Mouse (Mus musculus): ENCODE results near the gene Sgk1. TPM values are rescaled to one million over a fixed set of nuclear protein-coding genes. Genes with fewer than 3 reads are reported as not detected.

Gene Sgk1
- total RNA-seq, 2 experiments from 2014 or later: 120 to 135 TPM

DNA sequence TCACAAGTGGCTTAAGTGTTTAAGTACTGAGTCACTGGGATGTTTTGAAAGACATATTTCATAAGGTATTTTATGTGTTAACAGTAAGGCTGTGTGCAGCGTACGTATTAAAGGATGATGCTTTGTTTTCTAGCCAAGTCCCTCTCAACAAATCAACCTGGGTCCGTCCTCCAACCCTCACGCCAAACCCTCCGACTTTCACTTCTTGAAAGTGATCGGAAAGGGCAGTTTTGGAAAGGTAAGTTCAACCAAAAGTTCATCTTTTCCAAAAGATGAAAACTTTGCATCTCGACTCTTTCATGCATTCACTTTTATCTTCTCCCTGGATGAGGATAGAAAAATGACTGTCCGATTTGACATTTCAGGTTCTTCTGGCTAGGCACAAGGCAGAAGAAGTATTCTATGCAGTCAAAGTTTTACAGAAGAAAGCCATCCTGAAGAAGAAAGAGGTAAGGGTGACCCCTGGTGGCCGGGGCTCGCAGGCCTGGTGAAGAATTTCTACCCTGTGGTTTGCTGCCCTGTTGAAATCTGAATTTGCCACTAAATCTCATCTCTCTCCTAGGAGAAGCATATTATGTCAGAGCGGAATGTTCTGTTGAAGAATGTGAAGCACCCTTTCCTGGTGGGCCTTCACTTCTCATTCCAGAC is 113.8 kb downstream of the Sgk1 start:
- DNase-seq: peak; percentile 82 to 88
- intact Hi-C loops (cut with DNase I): loop anchor here (2.0 kb wide), 2 partner anchors 395 to 531 kb away; no protein-coding TSS in a partner anchor

DNA sequence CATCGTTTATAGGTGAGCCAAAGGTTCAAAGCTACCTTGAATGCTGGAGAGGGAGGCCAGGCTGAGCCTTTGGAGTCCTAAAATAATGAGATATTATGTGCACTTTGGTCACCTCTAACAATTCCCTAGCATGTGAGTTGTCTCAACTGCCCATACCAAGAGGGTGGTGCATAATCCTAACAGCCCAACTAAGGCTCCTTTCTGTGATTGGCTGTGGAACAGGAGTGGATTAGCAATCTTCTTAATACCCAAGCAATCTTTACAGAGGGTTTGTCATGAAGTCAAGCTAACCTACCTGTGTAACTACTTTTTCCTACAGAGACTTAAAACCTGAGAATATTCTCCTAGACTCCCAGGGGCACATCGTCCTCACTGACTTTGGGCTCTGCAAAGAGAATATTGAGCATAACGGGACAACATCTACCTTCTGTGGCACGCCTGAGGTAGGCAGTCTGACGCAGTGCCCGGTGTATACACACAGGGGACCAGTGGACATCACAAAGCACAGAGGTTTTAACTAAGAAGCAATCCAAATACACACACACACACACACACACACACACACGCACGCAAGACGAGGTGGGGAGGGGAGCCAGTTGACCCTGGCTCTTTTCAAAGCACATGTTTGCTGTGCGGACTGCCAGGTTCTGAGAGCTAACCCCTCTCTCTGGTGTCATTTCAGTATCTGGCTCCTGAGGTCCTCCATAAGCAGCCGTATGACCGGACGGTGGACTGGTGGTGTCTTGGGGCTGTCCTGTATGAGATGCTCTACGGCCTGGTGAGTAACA is 114.9 kb downstream of the Sgk1 start:
- DNase-seq: no peak
- intact Hi-C loops (cut with DNase I): loop anchor here (2.0 kb wide), 1 partner anchor 396 kb away; no protein-coding TSS in a partner anchor

DNA sequence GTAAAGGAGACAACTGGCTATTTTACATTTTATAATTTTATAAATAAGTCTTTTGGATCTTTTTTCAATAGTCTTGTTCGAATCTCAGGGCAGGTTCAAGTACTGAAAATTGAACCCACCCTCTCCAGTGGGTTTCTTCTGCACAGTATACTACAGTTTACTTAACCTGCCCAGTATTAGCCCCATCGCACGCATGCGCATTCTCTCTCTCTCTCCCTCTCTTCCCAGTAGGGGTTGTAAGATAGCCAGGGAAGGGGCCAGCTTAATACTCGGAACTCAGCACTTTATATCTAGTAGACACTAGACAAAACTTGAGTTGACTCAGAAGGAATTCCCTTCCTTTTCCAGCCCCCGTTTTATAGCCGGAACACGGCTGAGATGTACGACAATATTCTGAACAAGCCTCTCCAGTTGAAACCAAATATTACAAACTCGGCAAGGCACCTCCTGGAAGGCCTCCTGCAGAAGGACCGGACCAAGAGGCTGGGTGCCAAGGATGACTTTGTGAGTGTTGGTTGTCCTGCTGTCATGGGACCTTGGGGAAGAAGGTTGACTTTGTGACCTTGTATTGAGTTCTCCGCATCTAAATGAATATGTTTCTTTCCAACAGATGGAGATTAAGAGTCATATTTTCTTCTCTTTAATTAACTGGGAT is 115.7 kb downstream of the Sgk1 start:
- intact Hi-C loops (cut with DNase I): loop anchor here (2.0 kb wide), 1 partner anchor 397 kb away; no protein-coding TSS in a partner anchor
- DNase-seq: no peak

DNA sequence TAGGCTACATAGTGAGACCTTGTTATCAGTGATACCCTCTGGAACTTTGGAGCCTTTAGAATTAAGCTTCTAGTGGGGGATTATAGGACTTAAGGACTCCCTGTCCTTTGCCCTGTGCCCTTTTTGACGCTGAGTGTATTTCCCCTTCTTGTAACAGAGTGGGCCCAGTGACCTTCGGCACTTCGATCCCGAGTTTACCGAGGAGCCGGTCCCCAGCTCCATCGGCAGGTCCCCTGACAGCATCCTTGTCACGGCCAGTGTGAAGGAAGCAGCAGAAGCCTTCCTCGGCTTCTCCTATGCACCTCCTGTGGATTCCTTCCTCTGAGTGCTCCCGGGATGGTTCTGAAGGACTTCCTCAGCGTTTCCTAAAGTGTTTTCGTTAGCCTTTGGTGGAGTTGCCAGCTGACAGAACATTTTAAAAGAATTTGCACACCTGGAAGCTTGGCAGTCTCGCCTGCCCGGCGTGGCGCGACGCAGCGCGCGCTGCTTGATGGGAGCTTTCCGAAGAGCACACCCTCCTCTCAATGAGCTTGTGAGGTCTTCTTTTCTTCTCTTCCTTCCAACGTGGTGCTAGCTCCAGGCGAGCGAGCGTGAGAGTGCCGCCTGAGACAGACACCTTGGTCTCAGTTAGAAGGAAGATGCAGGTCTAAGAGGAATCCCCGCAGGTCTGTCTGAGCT is 116.7 kb downstream of the Sgk1 start:
- intact Hi-C loops (cut with DNase I): no loop called here
- DNase-seq: no peak

DNA sequence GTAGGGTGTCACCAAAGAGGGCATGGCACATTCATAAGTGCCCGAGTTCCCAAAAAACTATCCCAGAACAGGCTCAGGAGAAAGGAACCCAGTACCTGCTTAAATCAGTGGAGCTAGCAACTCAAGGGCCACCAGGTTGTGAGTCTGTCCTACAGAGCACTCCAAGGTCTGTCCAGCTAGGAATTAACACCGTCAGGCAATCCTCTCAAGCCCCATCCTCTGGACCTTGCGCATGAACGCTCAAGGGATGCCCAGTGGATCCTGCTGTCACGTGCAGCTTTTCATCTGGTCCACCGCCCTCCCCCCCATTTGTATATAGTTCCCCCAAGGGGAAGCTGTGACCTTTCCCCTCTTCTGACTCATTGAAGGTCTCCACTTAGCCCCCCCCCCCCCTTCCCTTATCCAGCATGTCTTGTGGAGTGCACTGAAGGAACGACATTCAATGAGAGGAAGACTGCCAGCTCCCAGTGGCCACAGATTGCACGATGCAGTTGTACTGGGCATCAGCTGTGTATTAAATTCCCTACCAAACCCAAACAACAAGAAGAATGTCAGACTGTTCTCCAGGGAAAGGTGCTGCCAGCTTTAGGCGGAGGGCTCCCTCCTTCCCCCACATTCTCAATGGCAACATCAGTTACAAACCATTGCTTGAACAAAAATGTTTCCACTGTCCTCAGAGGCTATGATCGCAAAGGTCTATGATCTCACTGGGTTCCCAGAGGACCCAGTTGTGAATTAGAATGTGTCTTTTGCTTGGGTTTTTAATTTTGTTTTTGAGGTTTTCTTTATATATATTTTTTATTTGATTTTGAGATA is 118.7 kb downstream of the Sgk1 start:
- intact Hi-C loops (cut with DNase I): no loop called here

DNA sequence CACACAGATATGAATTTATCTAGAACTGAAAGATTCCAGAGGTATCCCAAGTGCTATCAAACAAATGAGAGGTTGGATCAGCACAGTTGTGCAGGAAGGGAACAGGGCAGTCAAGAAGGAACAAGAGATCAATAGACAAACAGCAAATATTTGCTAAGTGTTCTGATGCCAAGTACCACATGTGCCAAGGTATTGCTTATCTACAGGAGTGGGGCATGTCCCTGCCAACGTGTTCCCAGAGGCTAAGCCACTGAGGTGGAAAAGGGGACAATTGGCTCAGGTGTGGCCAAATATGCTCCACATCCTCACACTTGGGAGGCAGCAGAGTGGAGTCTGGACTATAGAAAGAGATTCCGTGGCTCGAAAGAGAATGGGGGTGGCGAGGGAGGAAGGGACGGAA is 119.6 kb downstream of the Sgk1 start:
- intact Hi-C loops (cut with DNase I): no loop called here
- no peak for DNase-seq

More for the DNA sequence above, 118.7 kb downstream of the Sgk1 start:
- peak in 1 of 2 experiments; percentile 14 for DNase-seq

DNA sequence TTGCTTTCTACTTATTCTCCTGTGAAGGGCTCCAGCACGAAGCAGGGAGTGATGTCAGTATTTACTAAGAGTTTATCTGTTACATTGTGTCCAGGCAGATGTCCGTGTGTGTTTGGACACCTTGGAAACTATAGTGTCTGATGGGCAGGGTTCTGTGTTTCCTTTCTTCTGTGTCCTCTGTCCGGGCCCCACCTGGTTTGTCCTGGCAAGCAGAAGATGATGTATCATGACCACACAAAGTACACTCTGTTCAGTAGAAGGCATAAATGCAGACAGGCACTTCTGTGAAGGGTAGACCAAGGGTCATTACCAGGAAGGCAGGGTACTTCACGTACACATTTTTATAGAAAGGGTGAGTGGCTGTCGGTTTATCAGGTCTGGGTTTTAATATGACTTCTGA is 122.8 kb downstream of the Sgk1 start:
- intact Hi-C loops (cut with DNase I): no loop called here
- DNase-seq: no peak

DNA sequence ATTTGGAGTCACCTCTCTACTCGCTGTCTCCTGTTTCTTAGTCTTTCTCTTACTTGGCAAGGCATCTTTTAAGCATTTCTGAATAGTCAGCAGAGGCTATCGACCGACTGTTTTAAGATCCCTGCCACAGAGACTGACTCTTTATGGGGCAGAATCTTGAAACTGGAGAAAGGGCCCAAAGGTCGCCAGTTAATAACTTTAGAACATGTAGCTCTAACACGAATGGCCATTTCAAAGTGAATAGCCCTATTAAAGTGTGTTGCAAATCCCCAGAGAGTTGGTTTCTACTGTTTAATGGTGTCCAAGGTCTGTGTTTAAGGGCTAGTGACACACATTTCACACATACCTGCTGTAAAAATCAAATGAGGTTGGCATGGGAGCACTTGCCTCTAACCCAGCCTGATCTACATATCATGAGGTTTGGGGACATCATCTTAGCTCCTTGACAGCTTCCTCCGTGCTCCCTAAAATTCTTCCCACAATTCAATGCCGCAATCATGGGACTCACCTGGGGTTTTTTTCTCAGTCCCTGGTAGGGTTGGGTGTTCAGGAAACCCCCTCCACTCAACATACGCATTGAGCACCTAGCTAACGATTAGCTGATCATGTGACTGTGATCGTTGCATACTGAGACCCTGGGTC is 125.3 kb downstream of the Sgk1 start:
- intact Hi-C loops (cut with DNase I): no loop called here
- DNase-seq: no peak

DNA sequence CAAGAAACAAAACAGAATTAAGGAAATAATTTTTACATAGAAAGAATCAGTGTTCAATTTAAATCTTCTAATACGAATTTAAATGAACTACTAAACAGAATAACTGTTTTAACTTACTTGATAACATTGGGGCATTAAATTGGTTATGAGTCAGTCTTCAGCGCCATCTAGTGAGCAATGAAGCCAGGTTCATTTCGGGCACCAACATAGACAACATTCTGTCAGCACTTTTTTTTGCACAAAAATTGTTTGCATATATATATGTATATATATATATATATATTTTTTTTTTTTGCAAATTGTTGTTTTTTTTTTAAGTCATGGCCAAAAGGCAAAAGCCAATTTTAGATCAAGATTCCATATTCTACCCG is 125.8 kb downstream of the Sgk1 start:
- peak in 1 of 2 experiments; percentile 63 for DNase-seq
- intact Hi-C loops (cut with DNase I): no loop called here

DNA sequence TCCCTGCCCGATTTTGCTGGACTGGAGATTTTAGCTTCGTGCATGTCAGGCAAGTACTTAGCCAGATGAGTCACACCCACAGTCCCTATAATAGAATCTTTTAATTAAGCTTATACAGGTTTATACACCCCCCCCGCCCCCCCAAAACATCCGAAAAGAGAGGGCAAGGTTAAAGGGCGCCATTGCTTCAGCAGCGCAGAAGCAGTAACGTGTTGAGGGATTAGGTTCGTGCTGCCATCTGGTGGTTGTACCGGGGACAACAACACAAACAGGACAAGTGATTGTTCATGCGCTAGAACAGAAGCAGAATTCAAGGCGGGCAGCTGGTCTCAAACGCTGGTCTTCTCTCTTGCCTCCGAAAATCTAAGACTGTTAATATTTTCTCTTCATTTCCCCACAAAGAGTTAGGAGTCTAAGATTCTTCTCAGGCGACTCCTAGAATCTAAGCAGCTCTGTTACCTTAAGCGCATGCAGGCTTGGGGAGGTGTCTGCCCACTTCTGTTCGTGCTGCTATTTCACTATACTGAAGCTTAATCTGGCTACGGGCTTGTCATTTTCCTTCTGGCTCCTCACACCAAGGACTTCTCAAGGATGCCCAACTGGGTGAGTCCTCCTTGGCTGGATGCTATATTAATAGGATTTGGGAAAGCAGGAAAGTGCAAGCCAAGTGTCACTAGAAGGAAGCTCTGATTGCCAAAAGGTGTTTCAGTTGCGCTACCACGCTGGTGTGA is 128.3 kb downstream of the Sgk1 start:
- intact Hi-C loops (cut with DNase I): loop anchor here (1.0 kb wide), 1 partner anchor 628 kb away; no protein-coding TSS in a partner anchor
- DNase-seq: peak; percentile 78 to 84

DNA sequence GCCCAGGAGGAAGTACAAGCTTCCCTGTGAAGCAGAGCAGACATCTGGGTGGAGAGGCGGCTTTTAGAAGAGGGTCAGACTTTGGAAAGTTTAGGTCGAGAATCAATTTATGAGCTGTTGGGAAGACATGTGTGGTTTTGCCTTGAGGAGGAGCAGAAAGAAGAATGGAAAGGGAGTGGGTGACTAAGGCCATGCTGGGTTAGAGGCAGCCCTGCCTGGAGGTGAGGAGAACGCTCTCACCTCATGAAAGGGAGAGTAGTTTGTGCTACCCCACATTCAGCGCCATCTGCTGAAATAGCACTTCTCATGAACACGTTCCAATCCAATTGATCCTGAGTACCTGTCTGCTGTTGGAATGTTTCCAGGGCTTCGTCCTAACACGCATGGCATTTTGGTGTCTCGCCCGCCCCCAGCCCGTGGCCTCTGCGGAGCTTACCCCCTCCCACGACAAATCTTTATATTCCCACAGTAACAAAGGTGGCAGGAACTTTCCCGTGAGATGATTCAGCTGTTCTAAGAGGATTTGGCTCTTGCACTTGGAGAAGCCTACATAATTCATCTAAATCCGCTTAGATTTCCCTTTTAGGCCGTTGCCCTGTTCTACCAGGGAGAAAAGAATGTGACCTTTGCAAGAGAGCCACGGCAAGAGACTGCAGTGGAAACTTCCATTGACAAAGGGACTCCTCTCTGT is 135.6 kb downstream of the Sgk1 start:
- DNase-seq: no peak
- intact Hi-C loops (cut with DNase I): no loop called here

DNA sequence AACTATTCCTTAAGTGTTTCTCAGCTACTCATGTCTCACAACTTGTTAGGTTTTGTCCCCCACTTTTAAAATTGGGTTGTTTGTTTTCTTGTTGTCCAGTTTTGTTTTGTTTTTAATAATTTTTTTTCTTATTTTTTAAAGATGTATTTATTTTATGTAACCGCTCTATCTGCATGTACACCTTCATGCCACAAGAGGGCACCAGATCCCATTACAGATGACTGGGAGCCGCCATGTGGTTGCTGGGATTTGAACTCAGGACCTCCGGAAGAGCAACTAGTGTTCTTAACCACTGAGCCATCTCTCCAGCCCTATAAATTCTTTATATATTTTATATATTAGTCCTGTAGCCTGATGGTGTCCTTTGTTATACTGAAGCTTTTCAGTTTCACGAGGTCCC is 136.6 kb downstream of the Sgk1 start:
- DNase-seq: no peak
- intact Hi-C loops (cut with DNase I): no loop called here

DNA sequence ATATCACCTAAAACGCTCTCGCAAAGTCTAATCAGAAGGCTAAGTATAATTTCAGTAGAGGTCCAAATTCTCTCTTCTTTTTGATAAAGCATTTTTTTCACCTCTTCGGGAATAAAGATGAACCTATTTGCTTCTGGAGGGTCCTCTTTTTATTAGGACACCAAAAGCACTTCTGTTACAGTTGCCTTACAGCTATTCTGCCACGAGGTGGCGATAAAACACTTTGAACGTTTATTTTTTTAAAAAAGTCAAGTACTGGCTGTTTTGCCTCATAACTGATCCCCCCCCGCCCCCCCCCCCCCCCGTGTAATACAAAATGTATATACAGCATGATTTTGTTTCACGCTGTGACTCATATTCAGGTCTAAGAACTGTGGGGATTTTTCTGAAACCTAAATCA is 152.3 kb downstream of the Sgk1 start:
- intact Hi-C loops (cut with DNase I): no loop called here
- DNase-seq: peak in 1 of 2 experiments; percentile 37

DNA sequence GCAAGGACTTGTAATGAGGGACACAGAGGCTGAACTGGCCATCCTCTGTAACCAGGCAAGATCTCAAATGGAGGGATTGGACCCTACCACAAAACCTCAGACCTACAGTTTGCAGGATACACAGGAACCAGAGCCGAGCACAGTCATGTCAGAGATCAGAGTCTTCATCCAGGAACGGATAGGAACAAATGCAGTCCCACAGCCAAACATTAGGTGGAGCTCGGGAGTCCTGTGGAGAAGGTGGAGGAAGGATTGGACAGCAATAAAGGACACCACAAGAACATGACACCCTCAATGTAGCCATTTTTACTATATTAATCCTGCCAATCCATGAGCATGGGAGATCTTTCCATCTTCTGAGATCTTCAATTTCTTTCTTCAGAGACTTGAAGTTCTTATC is 154.3 kb downstream of the Sgk1 start:
- DNase-seq: peak; percentile 40 to 72
- intact Hi-C loops (cut with DNase I): loop anchor here (5.0 kb wide), 2 partner anchors 121 to 441 kb away; partner anchors contain the start of genes H60b and Raet1e

Data from heart, postnatal 14 days (tissue).